Mouse (Mus musculus) cortical plate, adult 2 months (tissue): ENCODE measurements around the gene Zfp968.
"Not testable (repeated sequence)": the region's sequence is repeated elsewhere in the genome, so short reads cannot be mapped to it uniquely, and the experiment has no call there.

ENCODE experiments used
- CTCF ChIP-seq: fragments of 200-500 bp; IDR thresholded peaks from 2 replicates; pipeline ENCODE4 v1.5.1; 2011; ENCODE audit warnings: mild to moderate bottlenecking, control low read depth, low read length; ENCODE audit not compliant: insufficient read depth; ENCODE audit errors: extremely low read depth
- POLR2A ChIP-seq: fragments of 200-500 bp; IDR thresholded peaks from 2 replicates; pipeline ENCODE4 v1.6.1; 2011; ENCODE audit warnings: mild to moderate bottlenecking, low read length, control low read depth; ENCODE audit not compliant: insufficient read depth; ENCODE audit errors: extremely low read depth

- TF ChIP-seq CTCF, POLR2A: not testable (repeated sequence)
These were observed at the start of gene Zfp968 for GRCm38 (mm10) chr2:175372136-175372535.
